Mouse (Mus musculus) CH12.LX (cell line): ENCODE measurements around the gene Fgfr2. TPM values are rescaled to one million over a fixed set of nuclear protein-coding genes. Genes with fewer than 3 reads are reported as not detected.

Source experiments
- DNase-seq: peaks from one replicate; pipeline ENCODE4 v3.0.0-alpha.2; 2013; ENCODE audit errors: extremely low read depth
- H3K27ac ChIP-seq: 2 replicates; pipeline ENCODE4 v1.5.1; 2012; ENCODE audit warnings: low read depth, mild to moderate bottlenecking, control low read depth, moderate library complexity; ENCODE audit not compliant: insufficient read depth
- H3K27me3 ChIP-seq: replicated peaks from 2 replicates; pipeline ENCODE3; 2012; ENCODE audit warnings: inconsistent platforms
- H3K36me3 ChIP-seq, 2 experiments: replicated peaks in 1 of 2; 2 replicates each; pipeline versions ENCODE3 to v1.6.1; 2012; ENCODE audit warnings: inconsistent platforms in 1 of 2, low read length in 1 of 2, mild to moderate bottlenecking in 1 of 2, mixed read lengths in 1 of 2, moderate library complexity in 1 of 2; ENCODE audit not compliant: control insufficient read depth in 1 of 2, insufficient read depth in 1 of 2
- H3K4me1 ChIP-seq, 2 experiments: 2 replicates each; pipeline ENCODE4 v1.6.1; 2012; ENCODE audit warnings: inconsistent platforms in 1 of 2, moderate library complexity in 1 of 2; ENCODE audit not compliant: insufficient read depth in 2 of 2, control insufficient read depth in 1 of 2
- H3K4me2 ChIP-seq: 2 replicates; pipeline ENCODE4 v1.6.1; 2012; ENCODE audit warnings: low read depth, mild to moderate bottlenecking, control low read depth; ENCODE audit not compliant: poor library complexity, insufficient read depth, severe bottlenecking
- H3K4me3 ChIP-seq, 3 experiments: fragments of 150-350 bp in 1 of 3; sonication (generic) in 1 of 3; replicated peaks in 1 of 3; 2 replicates each; pipeline versions ENCODE3 to v1.5.1; 2011 to 2012; ENCODE audit warnings: low read depth in 2 of 3, low read length in 2 of 3, mild to moderate bottlenecking in 2 of 3, moderate library complexity in 2 of 3, control low read depth in 1 of 3, improper control_type of control experiment in 1 of 3, inconsistent platforms in 1 of 3, mixed read lengths in 1 of 3; ENCODE audit not compliant: poor library complexity in 1 of 3
- H3K79me2 ChIP-seq: replicated peaks from 2 replicates; pipeline ENCODE4 v1.6.1; 2012; ENCODE audit warnings: mild to moderate bottlenecking, moderate library complexity; ENCODE audit not compliant: control insufficient read depth, poor library complexity, insufficient read depth, severe bottlenecking; ENCODE audit errors: extremely low read depth
- H3K9ac ChIP-seq: 2 replicates; pipeline ENCODE4 v1.6.1; 2012; ENCODE audit warnings: low read depth, mild to moderate bottlenecking, control low read depth, moderate library complexity; ENCODE audit not compliant: insufficient read depth
- H3K9me3 ChIP-seq: replicated peaks from 2 replicates; pipeline ENCODE3; 2012; ENCODE audit warnings: low read length, inconsistent platforms, mixed read lengths
- BHLHE40 ChIP-seq: IDR thresholded peaks from 2 replicates; pipeline ENCODE4 v1.6.1; 2011; ENCODE audit warnings: mild to moderate bottlenecking, low read depth, low read length, improper control_type of control experiment
- CHD1 ChIP-seq: IDR thresholded peaks from 2 replicates; pipeline ENCODE4 v1.6.1; 2012; ENCODE audit warnings: low read depth, low read length, improper control_type of control experiment, inconsistent platforms
- CHD2 ChIP-seq: IDR thresholded peaks from 2 replicates; pipeline ENCODE4 v1.6.1; 2011; ENCODE audit warnings: low read length, improper control_type of control experiment
- CTCF ChIP-seq, 2 experiments: IDR thresholded peaks in 1 of 2; conservative IDR thresholded peaks in 1 of 2; 2 replicates each; pipeline ENCODE4 v1.5.1; 2011 to 2012; ENCODE audit warnings: low read depth in 2 of 2, low read length in 2 of 2, improper control_type of control experiment in 1 of 2, inconsistent platforms in 1 of 2, mild to moderate bottlenecking in 1 of 2, moderate library complexity in 1 of 2
- E2F4 ChIP-seq: IDR thresholded peaks from 2 replicates; pipeline ENCODE4 v1.6.1; 2011; ENCODE audit warnings: low read depth, low read length, improper control_type of control experiment; ENCODE audit not compliant: insufficient replicate concordance
- ELF1 ChIP-seq: IDR thresholded peaks from 2 replicates; pipeline ENCODE4 v1.6.1; 2014; ENCODE audit warnings: low read depth, mild to moderate bottlenecking, inconsistent platforms, low read length, improper control_type of control experiment
- EP300 ChIP-seq: IDR thresholded peaks from 2 replicates; pipeline ENCODE4 v1.6.1; 2011; ENCODE audit warnings: low read length, improper control_type of control experiment
- ETS1 ChIP-seq: conservative IDR thresholded peaks from 2 replicates; pipeline ENCODE4 v1.6.1; 2012; ENCODE audit warnings: low read depth, mild to moderate bottlenecking, inconsistent platforms, low read length, improper control_type of control experiment, moderate library complexity
- HCFC1 ChIP-seq: IDR thresholded peaks from 2 replicates; pipeline ENCODE4 v1.6.1; 2012; ENCODE audit warnings: low read depth, mild to moderate bottlenecking, inconsistent platforms, low read length, improper control_type of control experiment
- IRF4 ChIP-seq: IDR thresholded peaks from 2 replicates; pipeline ENCODE4 v1.6.1; 2014; ENCODE audit warnings: low read depth, mild to moderate bottlenecking, inconsistent platforms, low read length, improper control_type of control experiment
- JUN ChIP-seq: IDR thresholded peaks from 2 replicates; pipeline ENCODE4 v1.6.1; 2011; ENCODE audit warnings: low read depth, mild to moderate bottlenecking, low read length, improper control_type of control experiment, moderate library complexity; ENCODE audit not compliant: insufficient read depth
- JUND ChIP-seq: conservative IDR thresholded peaks from 2 replicates; pipeline ENCODE4 v1.6.1; 2011; ENCODE audit warnings: low read depth, low read length, improper control_type of control experiment
- KAT2A ChIP-seq: IDR thresholded peaks from 2 replicates; pipeline ENCODE4 v1.6.1; 2012; ENCODE audit warnings: low read length, improper control_type of control experiment, inconsistent platforms; ENCODE audit not compliant: insufficient replicate concordance
- MAFK ChIP-seq: IDR thresholded peaks from 2 replicates; pipeline ENCODE4 v1.6.1; 2011; ENCODE audit warnings: low read length, improper control_type of control experiment; ENCODE audit not compliant: insufficient replicate concordance
- MAX ChIP-seq: IDR thresholded peaks from 2 replicates; pipeline ENCODE4 v1.6.1; 2011; ENCODE audit warnings: low read length, improper control_type of control experiment
- MAZ ChIP-seq: IDR thresholded peaks from 2 replicates; pipeline ENCODE4 v1.6.1; 2012; ENCODE audit warnings: low read depth, mild to moderate bottlenecking, inconsistent platforms, low read length, improper control_type of control experiment, moderate library complexity
- MEF2A ChIP-seq: IDR thresholded peaks from 2 replicates; pipeline ENCODE4 v1.6.1; 2014; ENCODE audit warnings: low read depth, mild to moderate bottlenecking, inconsistent platforms, low read length, improper control_type of control experiment, borderline replicate concordance
- MYC ChIP-seq: IDR thresholded peaks from 2 replicates; pipeline ENCODE4 v1.6.1; 2011; ENCODE audit warnings: low read depth, mild to moderate bottlenecking, improper control_type of control experiment, low read length
- NELFE ChIP-seq: IDR thresholded peaks from 2 replicates; pipeline ENCODE4 v1.6.1; 2011; ENCODE audit warnings: low read depth, low read length, improper control_type of control experiment
- NRF1 ChIP-seq: IDR thresholded peaks from 2 replicates; pipeline ENCODE4 v1.6.1; 2014; ENCODE audit warnings: low read depth, mild to moderate bottlenecking, inconsistent platforms, low read length, improper control_type of control experiment, moderate library complexity
- PAX5 ChIP-seq: IDR thresholded peaks from 2 replicates; pipeline ENCODE4 v1.6.1; 2012; ENCODE audit warnings: low read length, inconsistent platforms, mixed read lengths
- POLR2A ChIP-seq: IDR thresholded peaks from 2 replicates; pipeline ENCODE4 v1.6.1; 2011; ENCODE audit warnings: low read depth, mild to moderate bottlenecking, improper control_type of control experiment, low read length
- POLR2AphosphoS2 ChIP-seq: IDR thresholded peaks from 2 replicates; pipeline ENCODE4 v1.6.1; 2011; ENCODE audit warnings: low read depth, low read length, improper control_type of control experiment
- RCOR1 ChIP-seq: conservative IDR thresholded peaks from 2 replicates; pipeline ENCODE4 v1.6.1; 2012; ENCODE audit warnings: low read depth, mild to moderate bottlenecking, inconsistent platforms, low read length, improper control_type of control experiment
- SIN3A ChIP-seq: IDR thresholded peaks from 2 replicates; pipeline ENCODE4 v1.6.1; 2012; ENCODE audit warnings: low read length, improper control_type of control experiment, inconsistent platforms
- SMC3 ChIP-seq: IDR thresholded peaks from 2 replicates; pipeline ENCODE4 v1.6.1; 2011; ENCODE audit warnings: low read depth, low read length, improper control_type of control experiment
- TBP ChIP-seq: conservative IDR thresholded peaks from 2 replicates; pipeline ENCODE4 v1.6.1; 2011; ENCODE audit warnings: low read depth, low read length, improper control_type of control experiment
- TCF12 ChIP-seq: IDR thresholded peaks from 2 replicates; pipeline ENCODE4 v1.6.1; 2014; ENCODE audit warnings: low read depth, mild to moderate bottlenecking, inconsistent platforms, low read length, improper control_type of control experiment
- UBTF ChIP-seq: IDR thresholded peaks from 2 replicates; pipeline ENCODE4 v1.6.1; 2012; ENCODE audit warnings: low read depth, mild to moderate bottlenecking, inconsistent platforms, low read length, improper control_type of control experiment, moderate library complexity
- USF1 ChIP-seq: IDR thresholded peaks from 2 replicates; pipeline ENCODE4 v1.6.1; 2014; ENCODE audit warnings: low read depth, mild to moderate bottlenecking, inconsistent platforms, low read length, improper control_type of control experiment
- USF2 ChIP-seq: conservative IDR thresholded peaks from 2 replicates; pipeline ENCODE4 v1.6.1; 2011; ENCODE audit warnings: low read depth, low read length, improper control_type of control experiment
- ZC3H11A ChIP-seq: IDR thresholded peaks from 2 replicates; pipeline ENCODE4 v1.6.1; 2012; ENCODE audit warnings: low read depth, mild to moderate bottlenecking, inconsistent platforms, low read length, improper control_type of control experiment
- ZNF384 ChIP-seq: IDR thresholded peaks from 2 replicates; pipeline ENCODE4 v1.6.1; 2012; ENCODE audit warnings: low read depth, low read length, improper control_type of control experiment, inconsistent platforms
- dilution Hi-C: fragments of 300-500 bp; cut with MboI; formaldehyde crosslinking; loops from 2 replicates; pipeline ENCODE4 v1.14.3; 2020; ENCODE audit warnings: low sequenced_read_pairs; ENCODE audit not compliant: extremely low pct_unique_long_range_greater_than_20kb, extremely low pct_ligation_motif_present
- in situ Hi-C: fragments of 300-500 bp; cut with MboI; formaldehyde crosslinking; loops from 3 replicates; pipeline ENCODE4 v1.14.3; 2019; ENCODE audit warnings: low sequenced_read_pairs, low pct_ligation_motif_present, low pct_unique_long_range_greater_than_20kb, mixed read lengths
- polyA plus RNA-seq: library from polyadenylated mRNA; unstranded; fragments of >175 nt; gene quantifications from 2 replicates; pipeline ENCODE4 v1.2.1, GENCODE M21; 2012; ENCODE audit warnings: low read depth; ENCODE audit not compliant: insufficient read length
- total RNA-seq, 2 experiments: library from RNA; depleted of rRNA; stranded (reverse); fragments of 300-350 nt in 1 of 2; fragments of >200 nt in 1 of 2; gene quantifications; 2 replicates each; pipeline ENCODE4 v1.2.3; 2012 to 2014

Gene Fgfr2
- total and polyA plus RNA-seq, 3 experiments, result not detected

DNA sequence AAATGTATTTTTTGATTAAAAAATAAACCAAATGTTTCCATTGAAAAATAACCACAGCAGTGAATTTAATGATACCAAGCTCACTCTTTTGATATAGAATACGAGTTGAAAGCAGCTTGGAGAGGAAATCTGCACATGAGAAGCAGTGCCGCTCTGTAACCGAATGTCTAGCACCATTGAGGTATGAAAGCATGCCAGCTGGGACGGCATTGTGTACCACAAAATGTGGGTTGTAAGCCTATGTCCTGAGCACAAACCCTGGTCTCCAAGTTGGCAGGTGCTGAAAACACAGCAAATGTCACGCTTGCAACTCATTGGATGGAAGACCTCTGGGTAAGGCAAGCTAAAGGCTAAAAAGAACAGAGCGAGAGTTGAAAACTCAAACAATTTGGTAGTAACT is 306.1 kb downstream of the Fgfr2 start:
- no peaks in the 10 kb centered on the region for H3K9me3 ChIP-seq

DNA sequence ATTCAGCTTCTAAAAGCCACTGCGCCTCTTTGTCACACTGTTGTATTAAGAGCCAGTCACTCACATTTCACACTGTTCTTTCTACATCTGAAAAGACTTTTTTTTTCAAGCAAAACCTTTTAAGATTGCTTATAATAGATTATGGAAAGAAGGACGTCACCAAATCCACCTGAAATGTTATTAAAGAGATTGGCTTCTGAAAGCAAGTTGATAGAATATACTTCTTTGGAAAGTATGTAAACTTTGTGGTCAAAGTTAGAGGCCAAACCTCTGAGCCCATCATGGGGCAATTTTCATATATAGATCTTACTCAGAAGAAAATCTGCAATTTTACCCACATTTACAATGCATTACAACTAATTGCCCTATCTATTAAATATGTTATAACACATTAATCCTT is 306.6 kb downstream of the Fgfr2 start:
- Histone ChIP-seq H3K27me3 (no peaks in the 10 kb centered on the region), H3K4me3 (no peak overlapping the region), H3K4me1 (peaks cover 3 to 33% of the 10 kb centered on the region in 2 experiments), H3K79me2 (peaks cover 11% of the 10 kb centered on the region; the same call in 1 of the 2 replicates), H3K27ac (no peak overlapping the region), H3K9ac (no peak overlapping the region), H3K4me2 (no peak overlapping the region), H3K9me3 (no peaks in the 10 kb centered on the region), H3K36me3 (peaks cover 0 to 14% of the 10 kb centered on the region in 2 experiments)
- in situ Hi-C loops (no loop called here), dilution Hi-C loops (no loop called here)
- peak; percentile 55 for DNase-seq
- TF ChIP-seq JUND (peak; percentile 68; the same call in 1 of the 2 replicates), POLR2AphosphoS2 (no peak), POLR2A (no peak), E2F4 (no peak), TBP (no peak), USF2 (no peak), CHD2 (no peak), ZC3H11A (no peak), MEF2A (no peak), NRF1 (no peak), MAFK (no peak), SIN3A (no peak), USF1 (no peak), NELFE (no peak), ETS1 (peak; percentile 49; the same call in 1 of the 2 replicates), RCOR1 (no peak), MYC (no peak), BHLHE40 (no peak), CTCF (conservative IDR thresholded peaks at IDR 0.05 in 1 of 2, IDR thresholded peaks at IDR 0.05 in 1 of 2; ENCODE audit: low read depth in 2 of 2, low read length in 2 of 2) (no peak), UBTF (no peak), HCFC1 (no peak), TCF12 (no peak), KAT2A (no peak), CHD1 (no peak), ZNF384 (0 out of 2 replicates have a peak, but pooled peaks have one; percentile 18), IRF4 (no peak), PAX5 (no peak), SMC3 (no peak), EP300 (peak; percentile 80), JUN (peak; percentile 44; the same call in 1 of the 2 replicates), MAX (no peak)

More for the DNA sequence above, 306.1 kb downstream of the Fgfr2 start:
- TF ChIP-seq JUN (no peak), IRF4 (no peak), MAZ (no peak), RCOR1 (no peak), BHLHE40 (no peak), EP300 (no peak), CHD1 (no peak), JUND (no peak), ZC3H11A (no peak), TCF12 (no peak), ELF1 (no peak)
- TF ChIP-seq, all 38 proteins: peak for 0
- peaks cover 0 to 14% of the 10 kb centered on the region in 2 experiments for H3K36me3 ChIP-seq
- H3K4me2 ChIP-seq, result no peak overlapping the region
- peaks cover 3 to 33% of the 10 kb centered on the region in 2 experiments for H3K4me1 ChIP-seq
- no peak for DNase-seq
- no peaks in the 10 kb centered on the region for H3K27me3 ChIP-seq
- dilution Hi-C loops, result no loop called here
- no peak overlapping the region for H3K9ac ChIP-seq
- H3K27ac ChIP-seq, result no peak overlapping the region
- H3K4me3 ChIP-seq, result no peak overlapping the region
- in situ Hi-C loops, result no loop called here
- H3K79me2 ChIP-seq, result peaks cover 9% of the 10 kb centered on the region; the same call in 1 of the 2 replicates
